Mouse (Mus musculus) heart, adult 2 months (tissue): ENCODE results near the gene Osr1.

ENCODE experiments used
- CTCF ChIP-seq: fragments of 200-600 bp; IDR thresholded peaks from 2 replicates; pipeline ENCODE4 v1.8.1; 2022; ENCODE audit warnings: antibody characterized with exemption, mild to moderate bottlenecking, moderate library complexity
- POLR2A ChIP-seq: fragments of 200-500 bp; IDR thresholded peaks from 2 replicates; pipeline ENCODE4 v1.6.1; 2011; ENCODE audit warnings: mild to moderate bottlenecking, low read depth, low read length, control low read depth; ENCODE audit not compliant: insufficient read depth

- no peak for TF ChIP-seq POLR2A
- TF ChIP-seq CTCF: no peak
Measured at GRCm38 (mm10) chr12:9579301-9580030, 9.6 kb downstream of the Osr1 start.
